Mouse (Mus musculus) intestine, embryonic 14.5 days (tissue): ENCODE results near the gene Padi3. TPM values are rescaled to one million over a fixed set of nuclear protein-coding genes. Genes with fewer than 3 reads are reported as not detected.
A peak's percentile ranks its signal among the peaks of the same experiment; 100 is the strongest.

Source experiments
- ATAC-seq: fragments of 200-750 bp; cut with Nextera tagmentation; replicated peaks from 2 replicates; pipeline ENCODE4 v1.8.0; 2017; ENCODE audit warnings: low read depth, moderate number of reproducible peaks, moderate TSS enrichment, moderate library complexity; ENCODE audit not compliant: low FRiP score, low TSS enrichment
- DNase-seq: peaks from one replicate; pipeline ENCODE4 v3.0.0-alpha.2; 2018; ENCODE audit warnings: low spot score
- H3K27ac ChIP-seq: fragments of 300-500 bp; sonication (generic); 2 replicates; pipeline ENCODE4 v1.5.1; 2014; ENCODE audit warnings: low read depth, mild to moderate bottlenecking, control low read depth
- H3K27me3 ChIP-seq: fragments of 300-500 bp; sonication (generic); replicated peaks from 2 replicates; pipeline ENCODE4 v1.6.1; 2014; ENCODE audit warnings: low read length, control low read depth; ENCODE audit not compliant: control insufficient read depth, insufficient read depth
- H3K36me3 ChIP-seq: fragments of 300-500 bp; sonication (generic); 2 replicates; pipeline ENCODE4 v1.6.1; 2014; ENCODE audit warnings: low read length, control low read depth; ENCODE audit not compliant: control insufficient read depth, insufficient read depth
- H3K4me1 ChIP-seq: fragments of 300-500 bp; sonication (generic); replicated peaks from 2 replicates; pipeline ENCODE4 v1.6.1; 2014; ENCODE audit warnings: low read length, control low read depth, mixed read lengths; ENCODE audit not compliant: control insufficient read depth, insufficient read depth
- H3K4me2 ChIP-seq: fragments of 300-500 bp; sonication (generic); 2 replicates; pipeline ENCODE4 v1.6.1; 2014; ENCODE audit warnings: low read length
- H3K4me3 ChIP-seq: fragments of 300-500 bp; sonication (generic); 2 replicates; pipeline ENCODE4 v1.5.1; 2014; ENCODE audit warnings: low read depth, low read length, control low read depth, mixed read lengths
- H3K9ac ChIP-seq: fragments of 300-500 bp; sonication (generic); 2 replicates; pipeline ENCODE4 v1.6.1; 2014; ENCODE audit warnings: mild to moderate bottlenecking, low read length
- H3K9me3 ChIP-seq: fragments of 300-500 bp; sonication (generic); 2 replicates; pipeline ENCODE4 v1.6.1; 2016; ENCODE audit warnings: low read length, control low read depth; ENCODE audit not compliant: control insufficient read depth
- WGBS: fragments of 180-500 bp; shearing (Covaris S2); extraction: QIAGEN DNeasy Blood & Tissue Kit; methylation state at CpG from one replicate; pipeline ENCODE4 v1.1.7; 2014; 5-methylcytosine and 5-hydroxymethylcytosine counted together
- polyA plus RNA-seq: library from polyadenylated mRNA; unstranded; fragments of >200 nt; fragmentation: Nextera tagmentation; extraction: Ambion mirVana; gene quantifications from 2 replicates; pipeline ENCODE4 v1.2.1, GENCODE M21; 2014

Padi3 gene
- polyA plus RNA-seq, 1 experiment from 2014 or later, result not detected

GRCm38 (mm10) chr4:140779803-140780397, 30.5 kb downstream of the Padi3 start:
- Histone ChIP-seq H3K9ac (no peak overlapping the region), H3K36me3 (no peaks in the 10 kb centered on the region), H3K4me2 (no peak overlapping the region), H3K4me3 (no peak overlapping the region), H3K27me3 (no peaks in the 10 kb centered on the region), H3K27ac (no peak overlapping the region), H3K9me3 (0 out of 2 replicates have a peak, but pooled peaks cover 3% of the 10 kb centered on the region), H3K4me1 (no peaks in the 10 kb centered on the region)
- DNase-seq, result peak; percentile 70
- ATAC-seq, result peak; percentile 57
- WGBS, result 30% methylated on average over 19 of the region's 19 CpGs

- 72% methylated on average over 13 of the region's 13 CpGs for WGBS
- H3K27me3 ChIP-seq, result no peaks in the 10 kb centered on the region
- H3K36me3 ChIP-seq, result no peaks in the 10 kb centered on the region
- H3K4me3 ChIP-seq, result no peak overlapping the region
- H3K4me2 ChIP-seq, result no peak overlapping the region
- DNase-seq (no peak), ATAC-seq (no peak)
- H3K9ac ChIP-seq, result no peak overlapping the region
- H3K4me1 ChIP-seq, result no peaks in the 10 kb centered on the region
- no peaks in the 10 kb centered on the region for H3K9me3 ChIP-seq
- H3K27ac ChIP-seq, result no peak overlapping the region
These were observed 33.8 kb downstream of the Padi3 start for GRCm38 (mm10) chr4:140776623-140777022.

GRCm38 (mm10) chr4:140775876-140776275, 34.6 kb downstream of the Padi3 start:
- no peak overlapping the region for H3K9ac ChIP-seq
- ATAC-seq (no peak), DNase-seq (no peak)
- no peaks in the 10 kb centered on the region for H3K36me3 ChIP-seq
- 85% methylated on average over 10 of the region's 10 CpGs for WGBS
- no peak overlapping the region for H3K4me2 ChIP-seq
- H3K9me3 ChIP-seq, result no peaks in the 10 kb centered on the region
- 0 out of 2 replicates have a peak, but pooled peaks cover 3% of the 10 kb centered on the region for H3K4me1 ChIP-seq
- H3K27ac ChIP-seq, result no peak overlapping the region
- H3K4me3 ChIP-seq, result no peak overlapping the region
- no peaks in the 10 kb centered on the region for H3K27me3 ChIP-seq

- H3K9me3 ChIP-seq, result no peaks in the 10 kb centered on the region
- no peak overlapping the region for H3K4me3 ChIP-seq
- H3K27me3 ChIP-seq, result no peaks in the 10 kb centered on the region
- no peak for DNase-seq
- 90% methylated on average over 9 of the region's 9 CpGs for WGBS
- H3K36me3 ChIP-seq, result no peaks in the 10 kb centered on the region
- no peak overlapping the region for H3K9ac ChIP-seq
- H3K4me1 ChIP-seq, result 0 out of 2 replicates have a peak, but pooled peaks cover 3% of the 10 kb centered on the region
- ATAC-seq, result no peak
- H3K27ac ChIP-seq, result no peak overlapping the region
- H3K4me2 ChIP-seq, result no peak overlapping the region
These were observed 35.6 kb downstream of the Padi3 start for GRCm38 (mm10) chr4:140774893-140775292.

- no peak within 1 kb of the TSS for H3K27ac ChIP-seq
- H3K4me2 ChIP-seq, result no peak within 1 kb of the TSS
These were observed 36.2 kb downstream of the Padi3 start, which contains the start of gene Padi4 for GRCm38 (mm10) chr4:140774025-140774800. TSS of gene Padi4 (minus strand) at chr4:140774236.

GRCm38 (mm10) chr4:140771091-140771490, 39.4 kb downstream of the Padi3 start:
- 0 out of 2 replicates have a peak, but pooled peaks cover 3% of the 10 kb centered on the region for H3K4me1 ChIP-seq

More at GRCm38 (mm10) chr4:140774025-140774800, 36.2 kb downstream of the Padi3 start, which contains the start of gene Padi4:
- ATAC-seq (no peak), DNase-seq (no peak)
- Histone ChIP-seq H3K9ac (no peak within 1 kb of the TSS), H3K9me3 (no peaks in the 10 kb centered on the region), H3K36me3 (no peaks in the 10 kb centered on the region), H3K27me3 (no peaks in the 10 kb centered on the region), H3K4me1 (0 out of 2 replicates have a peak, but pooled peaks cover 3% of the 10 kb centered on the region), H3K4me3 (no peak within 1 kb of the TSS)
- WGBS, result 83% methylated on average over 21 of the region's 21 CpGs

GRCm38 (mm10) chr4:140770433-140770832, 40.0 kb downstream of the Padi3 start:
- H3K4me1 ChIP-seq, result 0 out of 2 replicates have a peak, but pooled peaks cover 3% of the 10 kb centered on the region
- ATAC-seq (no peak), DNase-seq (peak; percentile 72)
- H3K9me3 ChIP-seq, result no peaks in the 10 kb centered on the region
- H3K27ac ChIP-seq, result no peak overlapping the region
- 12% methylated on average over 13 of the region's 13 CpGs for WGBS
- H3K36me3 ChIP-seq, result no peaks in the 10 kb centered on the region
- peak overlapping the region; percentile 38 for H3K4me2 ChIP-seq
- H3K4me3 ChIP-seq, result peak overlapping the region; percentile 4
- H3K27me3 ChIP-seq, result 0 out of 2 replicates have a peak, but pooled peaks cover 3% of the 10 kb centered on the region
- H3K9ac ChIP-seq, result 0 out of 2 replicates have a peak overlapping the region, but pooled peaks have one; percentile 30

More at GRCm38 (mm10) chr4:140771091-140771490, 39.4 kb downstream of the Padi3 start:
- 31% methylated on average over 4 of the region's 4 CpGs for whole genome bisulfite sequencing
- Histone ChIP-seq H3K9me3 (no peaks in the 10 kb centered on the region), H3K36me3 (no peaks in the 10 kb centered on the region), H3K9ac (no peak overlapping the region), H3K27ac (no peak overlapping the region), H3K27me3 (0 out of 2 replicates have a peak, but pooled peaks cover 3% of the 10 kb centered on the region), H3K4me2 (no peak overlapping the region), H3K4me3 (no peak overlapping the region)
- DNase-seq, result no peak
- ATAC-seq, result no peak

GRCm38 (mm10) chr4:140768973-140769372, 41.5 kb downstream of the Padi3 start:
- WGBS, result 80% methylated on average over 5 of the region's 5 CpGs
- no peak for ATAC-seq
- H3K4me3 ChIP-seq, result no peak overlapping the region
- H3K4me1 ChIP-seq, result 0 out of 2 replicates have a peak, but pooled peaks cover 3% of the 10 kb centered on the region
- no peak overlapping the region for H3K27ac ChIP-seq
- no peaks in the 10 kb centered on the region for H3K9me3 ChIP-seq
- H3K4me2 ChIP-seq, result no peak overlapping the region
- 0 out of 2 replicates have a peak, but pooled peaks cover 3% of the 10 kb centered on the region for H3K27me3 ChIP-seq
- no peaks in the 10 kb centered on the region for H3K36me3 ChIP-seq
- DNase-seq, result no peak
- H3K9ac ChIP-seq, result no peak overlapping the region
